Mouse (Mus musculus): ENCODE data around the gene Gm4985.
"Not testable (repeated sequence)": the region's sequence is repeated elsewhere in the genome, so short reads cannot be mapped to it uniquely, and the experiment has no call there.

Gm4985 gene

GRCm38 (mm10) chrX:23958834-23959233 is at the start of gene Gm4985:
Gene Gm4985 (minus strand): TSS chrX:23958934.
- not testable (repeated sequence) for DNase-seq

- DNase-seq, result no peak
Measured at GRCm38 (mm10) chrX:23954161-23954560, 4.6 kb downstream of the Gm4985 start.

Measured in cerebellum, postnatal 10 days (tissue).